Mouse (Mus musculus) midbrain, embryonic 10.5 days (tissue): ENCODE measurements around the gene Clasp1. TPM values are rescaled to one million over a fixed set of nuclear protein-coding genes. Genes with fewer than 3 reads are reported as not detected.

ENCODE experiments used
- DNase-seq: peaks from one replicate; pipeline ENCODE4 v3.0.0-alpha.2; 2017; ENCODE audit warnings: low spot score
- H3K27ac ChIP-seq: fragments of 300-500 bp; sonication (generic); replicated peaks from 2 replicates; pipeline ENCODE4 v1.5.1; 2016; ENCODE audit warnings: mild to moderate bottlenecking
- H3K27me3 ChIP-seq: fragments of 300-500 bp; sonication (generic); 2 replicates; pipeline ENCODE4 v1.6.1; 2016; ENCODE audit warnings: low read depth, mild to moderate bottlenecking; ENCODE audit not compliant: poor library complexity, severe bottlenecking
- H3K36me3 ChIP-seq: fragments of 300-500 bp; sonication (generic); 2 replicates; pipeline ENCODE4 v1.6.1; 2016; ENCODE audit warnings: mild to moderate bottlenecking, moderate library complexity
- H3K4me1 ChIP-seq: fragments of 300-500 bp; sonication (generic); 2 replicates; pipeline ENCODE4 v1.6.1; 2016
- H3K4me3 ChIP-seq: fragments of 300-500 bp; sonication (generic); 2 replicates; pipeline ENCODE4 v1.5.1; 2016; ENCODE audit warnings: mild to moderate bottlenecking, moderate library complexity
- H3K9me3 ChIP-seq: fragments of 300-500 bp; sonication (generic); replicated peaks from 2 replicates; pipeline ENCODE4 v1.6.1; 2016; ENCODE audit warnings: mild to moderate bottlenecking
- whole genome bisulfite sequencing: fragments of 180-500 bp; shearing (Covaris S2); methylation state at CpG from one replicate; pipeline ENCODE4 v1.1.7; 2016; 5-methylcytosine and 5-hydroxymethylcytosine counted together
- polyA plus RNA-seq: library from polyadenylated mRNA; unstranded; fragments of >200 nt; fragmentation: Nextera tagmentation; extraction: Ambion mirVana; gene quantifications from 2 replicates; pipeline ENCODE4 v1.2.1, GENCODE M21; 2016

Gene Clasp1
- polyA plus RNA-seq, 1 experiment from 2014 or later: 87.3 TPM

- no peak for DNase-seq
- H3K27ac ChIP-seq: no peak overlapping the region
- H3K9me3 ChIP-seq: no peaks in the 10 kb centered on the region
- no peak overlapping the region for H3K4me3 ChIP-seq
- H3K36me3 ChIP-seq: peaks cover 35% of the 10 kb centered on the region
- WGBS: 87% methylated on average over 2 of the region's 2 CpGs
- no peaks in the 10 kb centered on the region for H3K4me1 ChIP-seq
- H3K27me3 ChIP-seq: no peaks in the 10 kb centered on the region
Measured at GRCm38 (mm10) chr1:118413169-118413568, 24.3 kb downstream of the Clasp1 start.

GRCm38 (mm10) chr1:118417047-118417730 is 28.3 kb downstream of the Clasp1 start:
- Histone ChIP-seq H3K27ac (no peak overlapping the region), H3K27me3 (no peaks in the 10 kb centered on the region), H3K36me3 (peaks cover 55% of the 10 kb centered on the region), H3K9me3 (no peaks in the 10 kb centered on the region), H3K4me1 (no peaks in the 10 kb centered on the region), H3K4me3 (no peak overlapping the region)
- DNase-seq: no peak
- WGBS: 95% methylated on average over 9 of the region's 9 CpGs

- Histone ChIP-seq H3K9me3 (no peaks in the 10 kb centered on the region), H3K36me3 (peaks cover 77% of the 10 kb centered on the region), H3K4me3 (no peak overlapping the region), H3K27me3 (no peaks in the 10 kb centered on the region), H3K27ac (no peak overlapping the region), H3K4me1 (no peaks in the 10 kb centered on the region)
- no peak for DNase-seq
- 92% methylated on average over 8 of the region's 8 CpGs for WGBS
Measured at GRCm38 (mm10) chr1:118419399-118419798, 30.5 kb downstream of the Clasp1 start.

- Histone ChIP-seq H3K36me3 (peaks cover 87% of the 10 kb centered on the region), H3K27me3 (no peaks in the 10 kb centered on the region), H3K4me1 (no peaks in the 10 kb centered on the region), H3K9me3 (no peaks in the 10 kb centered on the region), H3K4me3 (no peak overlapping the region), H3K27ac (no peak overlapping the region)
- no peak for DNase-seq
- 89% methylated on average over 3 of the region's 3 CpGs for WGBS
Measured at GRCm38 (mm10) chr1:118421149-118421548, 32.3 kb downstream of the Clasp1 start.

- no peak for DNase-seq
- Histone ChIP-seq H3K4me3 (no peak overlapping the region), H3K36me3 (peaks cover 75% of the 10 kb centered on the region), H3K4me1 (no peaks in the 10 kb centered on the region), H3K27ac (no peak overlapping the region), H3K27me3 (no peaks in the 10 kb centered on the region), H3K9me3 (no peaks in the 10 kb centered on the region)
- 82% methylated on average over 6 of the region's 6 CpGs for WGBS
Measured at GRCm38 (mm10) chr1:118422812-118423211, 34.0 kb downstream of the Clasp1 start.

- no peak for DNase-seq
- no peaks in the 10 kb centered on the region for H3K4me1 ChIP-seq
- H3K36me3 ChIP-seq: peaks cover 54% of the 10 kb centered on the region
- WGBS: 93% methylated on average over 2 of the region's 2 CpGs
- H3K4me3 ChIP-seq: no peak overlapping the region
- H3K27ac ChIP-seq: no peak overlapping the region
- no peaks in the 10 kb centered on the region for H3K9me3 ChIP-seq
- no peaks in the 10 kb centered on the region for H3K27me3 ChIP-seq
Measured at GRCm38 (mm10) chr1:118425982-118426381, 37.1 kb downstream of the Clasp1 start.

GRCm38 (mm10) chr1:118428354-118429084 is 39.7 kb downstream of the Clasp1 start:
- 92% methylated on average over 6 of the region's 6 CpGs for WGBS
- Histone ChIP-seq H3K27ac (no peak overlapping the region), H3K9me3 (no peaks in the 10 kb centered on the region), H3K4me1 (0 out of 2 replicates have a peak, but pooled peaks cover 2% of the 10 kb centered on the region), H3K27me3 (no peaks in the 10 kb centered on the region), H3K4me3 (no peak overlapping the region), H3K36me3 (peaks cover 42% of the 10 kb centered on the region)
- no peak for DNase-seq

GRCm38 (mm10) chr1:118431548-118431947 is 42.7 kb downstream of the Clasp1 start:
- H3K27me3 ChIP-seq: no peaks in the 10 kb centered on the region
- DNase-seq: no peak
- H3K27ac ChIP-seq: no peak overlapping the region
- no peaks in the 10 kb centered on the region for H3K9me3 ChIP-seq
- peaks cover 17% of the 10 kb centered on the region; the same call in 1 of the 2 replicates for H3K36me3 ChIP-seq
- H3K4me1 ChIP-seq: peaks cover 5% of the 10 kb centered on the region; the same call in 1 of the 2 replicates
- no peak overlapping the region for H3K4me3 ChIP-seq
- WGBS: 89% methylated on average over 4 of the region's 4 CpGs

- Histone ChIP-seq H3K27me3 (no peaks in the 10 kb centered on the region), H3K27ac (no peak overlapping the region), H3K36me3 (peaks cover 13% of the 10 kb centered on the region; the same call in 1 of the 2 replicates), H3K4me1 (peaks cover 5% of the 10 kb centered on the region; the same call in 1 of the 2 replicates), H3K9me3 (no peaks in the 10 kb centered on the region), H3K4me3 (no peak overlapping the region)
- 86% methylated on average over 10 of the region's 10 CpGs for WGBS
- no peak for DNase-seq
Measured at GRCm38 (mm10) chr1:118435001-118435473, 46.2 kb downstream of the Clasp1 start.

GRCm38 (mm10) chr1:118437856-118438255 is 49.0 kb downstream of the Clasp1 start:
- H3K27ac ChIP-seq: no peak overlapping the region
- peaks cover 10% of the 10 kb centered on the region; the same call in 1 of the 2 replicates for H3K36me3 ChIP-seq
- H3K27me3 ChIP-seq: no peaks in the 10 kb centered on the region
- 92% methylated on average over 4 of the region's 4 CpGs for WGBS
- DNase-seq: no peak
- H3K4me3 ChIP-seq: no peak overlapping the region
- no peaks in the 10 kb centered on the region for H3K9me3 ChIP-seq
- H3K4me1 ChIP-seq: peaks cover 5% of the 10 kb centered on the region; the same call in 1 of the 2 replicates

GRCm38 (mm10) chr1:118438332-118438731 is 49.5 kb downstream of the Clasp1 start:
- Histone ChIP-seq H3K4me1 (peaks cover 4% of the 10 kb centered on the region; the same call in 1 of the 2 replicates), H3K27me3 (no peaks in the 10 kb centered on the region), H3K4me3 (no peak overlapping the region), H3K36me3 (peaks cover 5% of the 10 kb centered on the region; the same call in 1 of the 2 replicates), H3K27ac (no peak overlapping the region), H3K9me3 (no peaks in the 10 kb centered on the region)
- no peak for DNase-seq

- peaks cover 4% of the 10 kb centered on the region; the same call in 1 of the 2 replicates for H3K4me1 ChIP-seq
- peaks cover 3% of the 10 kb centered on the region; the same call in 1 of the 2 replicates for H3K36me3 ChIP-seq
- 88% methylated on average over 1 of the region's 1 CpGs for WGBS
- H3K4me3 ChIP-seq: no peak overlapping the region
- H3K9me3 ChIP-seq: no peaks in the 10 kb centered on the region
- no peaks in the 10 kb centered on the region for H3K27me3 ChIP-seq
- H3K27ac ChIP-seq: no peak overlapping the region
- no peak for DNase-seq
Measured at GRCm38 (mm10) chr1:118440547-118440946, 51.7 kb downstream of the Clasp1 start.

- Histone ChIP-seq H3K27me3 (no peaks in the 10 kb centered on the region), H3K27ac (no peak overlapping the region), H3K4me1 (peaks cover 7% of the 10 kb centered on the region), H3K36me3 (peaks cover 3% of the 10 kb centered on the region; the same call in 1 of the 2 replicates), H3K4me3 (no peak overlapping the region), H3K9me3 (no peaks in the 10 kb centered on the region)
- 90% methylated on average over 7 of the region's 7 CpGs for WGBS
- no peak for DNase-seq
Measured at GRCm38 (mm10) chr1:118444420-118444819, 55.6 kb downstream of the Clasp1 start.
